Mouse (Mus musculus) spleen, adult 2 months (tissue): ENCODE results near the gene Btg2.

Source experiments
- CTCF ChIP-seq: fragments of 200-500 bp; IDR thresholded peaks from 2 replicates; pipeline ENCODE4 v1.5.1; 2011; ENCODE audit warnings: mild to moderate bottlenecking, inconsistent platforms; ENCODE audit not compliant: insufficient read depth, insufficient read length, insufficient replicate concordance; ENCODE audit errors: extremely low read depth
- POLR2A ChIP-seq: fragments of 200-500 bp; IDR thresholded peaks from 2 replicates; pipeline ENCODE4 v1.6.1; 2011; ENCODE audit warnings: low read depth, low read length, inconsistent platforms

DNA sequence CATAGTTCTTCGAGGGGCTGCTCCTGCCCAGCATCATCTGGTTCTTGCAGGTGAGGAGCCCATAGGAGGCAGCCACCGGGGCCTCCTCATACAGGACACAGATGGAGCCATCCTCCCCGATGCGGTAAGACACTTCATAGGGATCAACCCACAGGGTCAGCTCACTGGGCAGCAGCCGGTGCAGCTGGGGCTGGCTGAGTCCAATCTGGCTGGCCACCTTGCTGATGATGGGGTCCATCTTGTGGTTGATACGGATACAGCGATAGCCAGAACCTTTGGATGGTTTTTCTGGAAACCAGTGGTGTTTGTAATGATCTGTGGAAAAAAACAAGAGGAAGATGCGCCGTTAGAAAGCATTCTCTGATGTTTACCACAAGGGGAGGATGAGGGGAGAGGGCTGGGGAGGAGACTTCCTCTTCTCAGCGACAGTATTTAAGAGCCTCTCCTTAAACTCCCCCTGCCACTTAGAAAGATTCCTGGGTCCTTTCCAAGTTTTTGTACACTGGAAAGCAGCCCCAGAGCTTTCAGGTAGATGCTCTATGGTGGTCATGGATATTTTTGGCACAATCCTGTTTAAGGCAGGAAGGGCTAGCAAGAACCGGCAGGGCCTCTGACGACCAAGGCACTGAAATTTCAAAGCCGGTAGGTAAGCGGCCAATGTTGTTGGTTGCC, 1.4 kb downstream of the Btg2 start:
- TF ChIP-seq POLR2A (no peak), CTCF (no peak)
